Mouse (Mus musculus) left cerebral cortex, postnatal 25 days (tissue): Measurements from ENCODE around the gene Vps26a. TPM values are rescaled to one million over a fixed set of nuclear protein-coding genes. Genes with fewer than 3 reads are reported as not detected.
"Not testable (repeated sequence)": the region's sequence is repeated elsewhere in the genome, so short reads cannot be mapped to it uniquely, and the experiment has no call there.

Source experiments
- DNase-seq, 2 experiments: peaks; one replicate each; pipeline ENCODE4 v3.0.0; 2022; ENCODE audit warnings: low spot score in 2 of 2, mixed read lengths in 1 of 2
- intact Hi-C: fragments of 180-260 bp; cut with DNase I; formaldehyde crosslinking; loops from one replicate; pipeline ENCODE4 v1.15.1; 2025
- total RNA-seq, 2 experiments: library from RNA; stranded (reverse); gene quantifications; 2 replicates each; pipeline ENCODE4 v1.2.3; 2021

Vps26a gene
- total RNA-seq, 2 experiments from 2014 or later = 48.9 to 52.9 TPM

DNA sequence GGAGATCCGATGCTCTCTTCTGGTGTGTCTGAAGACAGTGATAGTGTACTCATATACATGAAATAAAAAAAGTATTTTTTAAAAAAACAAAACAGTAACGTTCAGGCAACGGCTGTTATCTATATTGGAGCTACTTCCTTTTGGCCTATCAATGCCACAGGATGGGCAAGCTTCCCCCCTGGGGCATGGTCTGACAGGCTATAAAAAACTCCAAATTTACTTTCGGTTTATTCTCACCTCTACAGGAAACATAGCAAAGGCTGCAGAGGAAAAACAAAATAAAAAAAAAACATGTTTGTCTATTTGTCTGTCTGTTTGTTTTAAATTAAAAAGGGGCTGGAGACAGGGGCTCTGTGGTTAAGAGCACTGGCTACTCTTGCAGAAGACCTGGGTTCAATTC is 16.7 kb upstream of the Vps26a start:
- intact Hi-C loops = no loop called here
- no peak for DNase-seq

DNA sequence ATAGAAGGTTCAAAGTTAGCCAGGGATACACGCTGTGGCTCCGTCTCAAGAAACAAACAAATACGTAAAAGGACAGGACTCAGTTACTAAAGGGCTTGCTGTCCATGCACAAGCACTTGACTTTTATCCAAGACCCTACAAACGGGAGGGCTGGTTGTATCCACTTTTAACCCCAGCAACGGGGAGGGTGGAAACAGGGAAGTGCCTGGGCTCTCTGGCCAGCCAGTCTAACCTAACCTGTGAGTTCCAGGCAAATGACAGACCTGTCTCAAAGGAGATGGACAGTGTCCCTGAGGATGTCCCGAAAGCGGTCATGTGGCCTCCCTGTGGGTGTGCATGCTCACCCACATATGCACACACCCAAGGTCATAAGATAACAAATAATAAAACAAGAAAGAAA is 15.3 kb upstream of the Vps26a start:
- intact Hi-C loops = no loop called here
- no peak for DNase-seq

DNA sequence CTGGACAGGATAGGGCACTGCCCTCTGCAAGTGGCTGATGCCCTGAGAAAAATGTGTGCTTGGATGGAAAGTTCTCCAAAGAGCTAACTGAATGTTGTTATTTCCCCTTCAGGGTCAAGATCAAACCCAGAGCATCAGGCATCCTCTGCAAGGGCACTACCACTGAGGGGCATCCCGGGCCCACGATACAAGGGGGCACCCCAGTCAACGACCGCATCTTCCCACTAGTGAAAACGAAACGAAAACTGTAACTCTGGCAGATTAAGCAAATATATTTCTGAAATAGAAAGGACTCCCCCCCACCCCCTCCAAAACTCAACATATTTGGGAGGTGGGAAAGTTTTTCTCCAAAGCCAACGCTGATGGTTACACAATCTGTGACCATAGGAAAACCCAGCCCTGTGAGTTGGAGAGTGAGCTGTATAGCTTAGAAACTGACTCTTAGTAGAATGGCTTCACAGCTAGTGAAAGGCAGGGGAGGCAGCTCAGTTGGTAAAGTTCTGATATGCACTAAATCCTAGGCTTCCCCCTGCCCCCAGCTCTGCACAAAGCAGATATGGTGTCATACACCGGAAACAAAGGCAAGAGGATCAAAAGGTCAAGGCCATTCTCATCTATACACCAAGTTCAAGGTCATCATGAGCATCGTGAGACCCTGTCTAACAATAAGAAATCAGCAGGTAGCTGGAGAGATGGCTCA is 14.5 kb upstream of the Vps26a start:
- no peak for DNase-seq
- intact Hi-C loops = loop anchor here (1.0 kb wide), 1 partner anchor 48 kb away; no protein-coding TSS in a partner anchor

DNA sequence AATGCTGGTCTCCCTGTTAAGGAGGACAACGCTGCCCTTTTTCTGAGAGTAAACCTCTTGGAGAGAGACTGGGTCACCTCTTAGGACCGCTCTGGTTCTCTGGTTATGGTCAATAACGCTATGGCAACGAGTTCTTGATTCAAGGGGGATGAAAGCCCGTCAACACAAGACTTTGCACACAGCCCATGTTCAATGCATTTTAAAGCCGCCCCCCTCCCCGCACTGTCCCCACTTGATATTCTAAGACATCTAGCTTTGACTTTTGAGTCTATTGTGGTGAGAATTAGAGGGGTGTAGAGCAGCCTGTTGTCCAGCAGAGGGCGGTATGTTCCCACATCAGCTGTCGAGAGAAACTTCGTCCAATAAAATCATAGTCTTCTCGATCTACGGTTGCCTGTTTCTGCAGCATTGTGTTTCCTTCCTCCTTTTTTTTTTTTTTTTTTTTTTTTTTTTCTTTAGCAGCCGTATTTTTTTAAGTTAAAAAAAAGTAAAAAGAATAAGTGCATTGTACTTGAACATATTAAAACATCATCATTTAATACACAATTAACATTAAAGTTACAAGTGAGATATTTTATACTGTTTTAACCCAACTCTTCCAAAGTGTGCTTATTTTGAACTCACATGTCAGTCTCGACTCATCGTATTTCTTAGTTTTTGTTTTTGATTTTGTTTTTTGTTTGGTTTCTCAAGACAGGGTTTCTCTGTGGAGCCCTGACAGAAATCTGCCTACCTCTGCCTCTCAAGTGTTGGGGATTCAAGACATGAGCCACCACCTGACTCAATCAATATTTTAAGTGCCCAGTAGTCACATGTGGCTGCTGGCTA is 13.7 kb upstream of the Vps26a start:
- intact Hi-C loops = loop anchor here (1.0 kb wide), 1 partner anchor 49 kb away; no protein-coding TSS in a partner anchor
- peak; percentile 52 to 68 for DNase-seq

DNA sequence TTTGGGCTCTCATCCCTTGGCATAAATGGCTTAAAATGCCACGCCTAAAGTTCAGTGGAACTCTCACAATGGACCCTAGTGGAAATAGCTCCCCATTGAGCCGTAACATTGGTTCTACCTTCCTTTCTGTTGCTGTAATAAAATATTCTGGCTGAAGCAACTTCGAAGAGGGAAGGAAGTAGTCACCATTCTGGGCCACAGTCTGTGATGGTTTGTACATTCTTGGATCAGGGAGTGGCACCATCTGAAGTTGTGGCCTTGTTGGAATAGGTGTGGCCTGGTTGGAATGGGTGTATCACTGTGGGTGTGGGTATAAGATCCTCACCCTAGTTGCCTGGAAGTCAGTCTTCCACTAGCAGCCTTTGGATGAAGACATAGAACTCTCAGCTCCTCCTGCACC is 5.1 kb upstream of the Vps26a start:
- intact Hi-C loops, DNase-seq: not testable (repeated sequence)

DNA sequence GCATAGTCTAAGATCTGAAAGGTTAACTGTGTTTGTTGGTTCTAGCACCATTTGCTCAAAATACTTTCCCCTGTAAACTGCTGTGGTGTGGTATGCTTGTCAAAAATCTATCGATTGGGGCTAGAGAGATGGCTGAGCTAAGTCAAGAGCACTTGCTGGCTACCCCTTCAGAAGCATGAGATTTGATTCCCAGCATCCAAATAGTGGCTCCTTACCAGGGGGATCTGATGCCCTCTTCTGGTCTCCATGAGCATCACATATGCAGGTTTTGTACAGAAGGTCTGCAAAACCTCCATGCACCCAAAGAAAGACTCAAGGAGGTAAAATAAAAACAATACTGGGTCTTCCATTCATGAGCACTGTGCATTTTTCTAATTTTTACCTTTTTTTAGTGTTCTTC is 1.7 kb upstream of the Vps26a start:
- DNase-seq = peak; percentile 32 to 65
- intact Hi-C loops = loop anchor here (5.0 kb wide), 1 partner anchor 164 kb away; the partner anchor contains the start of gene Ddx50

DNA sequence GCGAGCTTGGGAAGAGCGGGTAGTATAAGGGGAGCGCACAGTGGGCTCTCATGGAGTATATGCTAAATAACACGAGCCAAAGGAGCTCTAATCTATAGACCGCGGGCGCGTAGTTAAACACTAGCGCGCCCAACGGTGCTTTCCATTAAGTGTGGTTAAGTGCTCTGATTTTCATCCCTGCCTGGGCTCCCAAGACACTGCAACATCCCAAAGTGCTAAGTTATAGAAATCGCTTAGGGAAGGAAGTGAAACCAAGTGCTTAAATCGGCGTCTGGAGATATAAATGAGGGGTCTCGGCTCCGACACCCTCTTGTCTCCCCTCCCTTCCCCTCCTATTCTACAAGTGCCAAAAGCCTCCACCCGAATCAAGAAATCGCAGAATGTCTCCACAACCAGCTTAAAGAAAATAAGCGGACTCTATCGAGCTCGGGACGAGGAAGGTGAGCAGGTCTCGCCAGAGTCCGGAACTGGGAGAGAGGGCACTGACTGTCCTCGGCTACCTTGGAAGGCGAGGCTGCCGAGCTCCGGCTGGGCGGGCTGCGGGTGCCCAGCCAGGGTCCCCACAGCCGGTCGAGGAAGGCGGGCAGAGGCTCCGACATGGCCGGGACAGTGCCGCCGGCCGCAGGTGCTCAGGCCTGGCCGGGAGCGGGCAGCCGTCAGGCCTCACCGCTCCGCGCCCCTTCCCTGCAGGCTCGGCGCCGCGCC is 575 bp downstream of the Vps26a start:
- intact Hi-C loops = loop anchor here (2.0 to 5.0 kb wide), 2 partner anchors 35 to 166 kb away; partner anchors contain the start of gene Ddx50
- peak in 1 of 2 experiments; percentile 18 for DNase-seq

DNA sequence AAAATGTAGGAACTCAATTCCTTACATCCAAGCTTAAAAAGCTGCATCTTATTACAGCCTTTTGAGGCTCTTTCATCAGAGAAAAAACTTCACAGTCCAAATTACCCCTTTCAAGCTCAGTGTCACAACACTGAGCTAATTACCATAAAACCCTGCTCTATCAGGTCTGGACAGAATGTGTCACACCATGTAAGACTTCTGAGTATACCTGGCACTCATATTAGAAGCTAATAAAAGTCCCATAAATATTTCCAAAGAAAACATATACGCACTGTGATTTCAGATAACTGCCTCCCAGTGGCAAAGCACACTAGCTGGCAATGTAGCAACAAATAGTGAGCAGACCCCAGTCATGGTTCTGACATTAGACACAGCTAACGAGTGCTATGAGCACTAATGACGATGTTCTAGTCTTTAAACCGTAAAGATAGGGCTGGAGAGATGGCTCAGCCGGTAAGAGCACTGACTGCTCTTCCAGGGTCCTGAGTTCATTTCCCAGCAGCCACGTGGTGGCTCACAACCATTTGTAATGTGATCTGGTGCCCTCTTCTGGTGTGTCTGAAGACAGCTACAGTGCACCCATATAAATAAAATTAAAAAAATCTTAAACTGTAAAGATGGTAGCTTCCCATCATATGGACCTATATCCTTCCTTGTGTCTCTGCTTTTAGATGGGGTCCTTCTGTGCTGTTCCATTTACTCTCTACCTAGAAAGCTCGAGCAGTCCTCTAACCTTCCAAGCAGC is 5.3 kb downstream of the Vps26a start:
- intact Hi-C loops = no loop called here
- no peak for DNase-seq

DNA sequence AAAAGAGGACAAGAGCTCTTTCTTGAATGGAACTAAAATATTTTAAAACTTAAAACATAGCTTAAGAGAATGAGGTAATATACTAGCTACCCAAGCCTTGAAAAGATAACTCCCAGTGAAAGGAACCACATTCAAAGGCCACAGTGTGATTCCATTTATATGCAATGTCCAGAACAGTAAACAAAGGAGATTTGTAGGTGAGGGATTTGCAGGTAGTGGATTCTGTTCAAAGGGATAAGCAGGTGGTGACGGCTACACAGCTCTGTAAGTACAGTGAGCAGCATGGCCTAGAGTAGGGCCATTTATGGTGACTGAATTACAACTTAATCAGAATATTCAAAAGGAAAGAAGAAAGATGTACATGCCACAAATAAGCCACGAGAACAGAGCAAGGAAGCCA is 9.6 kb downstream of the Vps26a start:
- intact Hi-C loops = no loop called here
- no peak for DNase-seq

DNA sequence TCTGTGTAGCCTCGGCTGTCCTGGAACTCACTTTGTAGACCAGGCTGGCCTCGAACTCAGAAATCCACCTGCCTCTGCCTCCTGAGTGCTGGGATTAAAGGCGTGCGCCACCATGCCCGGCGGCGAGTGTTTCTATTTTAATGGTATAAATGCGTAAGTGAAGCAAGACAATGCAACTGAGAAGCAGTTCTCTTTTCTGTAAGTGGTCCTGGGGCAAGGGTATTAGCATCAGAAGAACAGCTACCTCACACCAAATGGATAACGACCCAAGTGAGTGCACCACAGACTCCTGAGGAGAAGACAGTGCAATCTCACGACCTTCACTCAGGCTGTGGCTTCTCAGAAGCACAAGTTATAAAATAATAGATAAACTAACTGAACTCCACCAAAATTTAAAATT is 11.7 kb downstream of the Vps26a start:
- intact Hi-C loops = no loop called here
- no peak for DNase-seq

DNA sequence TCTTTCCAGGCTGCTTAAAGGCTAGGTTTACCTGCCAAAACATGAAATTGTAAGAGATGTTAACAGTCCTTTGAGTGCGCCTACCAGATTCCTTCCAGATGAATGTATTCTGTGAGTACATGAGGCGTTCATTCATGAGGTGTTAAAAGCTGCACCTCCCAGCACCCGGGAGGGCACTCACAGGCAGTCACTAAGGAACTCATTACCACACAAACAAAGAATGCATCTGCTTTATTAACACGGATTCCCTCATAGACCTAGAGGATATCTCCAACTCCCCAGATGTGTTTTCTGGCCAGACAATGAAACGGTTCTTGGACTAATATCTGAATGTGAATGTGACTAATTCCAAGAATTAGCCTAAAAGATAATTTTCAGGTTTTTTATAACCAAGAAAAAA is 15.5 kb downstream of the Vps26a start:
- intact Hi-C loops = no loop called here
- DNase-seq = no peak

DNA sequence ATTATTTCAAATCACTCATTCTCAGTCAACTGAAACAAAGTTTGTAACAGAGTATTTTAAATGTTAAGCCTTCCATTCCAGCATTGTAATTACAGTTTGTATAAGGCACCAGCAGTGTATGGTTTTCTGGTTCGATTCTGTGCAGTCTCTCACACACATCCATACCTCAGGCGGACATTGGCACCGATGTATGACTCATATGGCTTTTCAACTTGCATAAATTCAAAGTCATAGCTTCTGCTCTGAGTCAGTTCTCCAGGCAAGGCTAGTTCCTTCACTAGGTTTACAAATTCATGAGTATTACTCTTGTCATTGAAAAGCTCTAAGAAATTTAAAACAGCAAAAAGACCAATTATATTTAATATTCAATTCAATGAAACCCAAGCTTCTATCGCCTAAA is 16.9 kb downstream of the Vps26a start:
- intact Hi-C loops = no loop called here

DNA sequence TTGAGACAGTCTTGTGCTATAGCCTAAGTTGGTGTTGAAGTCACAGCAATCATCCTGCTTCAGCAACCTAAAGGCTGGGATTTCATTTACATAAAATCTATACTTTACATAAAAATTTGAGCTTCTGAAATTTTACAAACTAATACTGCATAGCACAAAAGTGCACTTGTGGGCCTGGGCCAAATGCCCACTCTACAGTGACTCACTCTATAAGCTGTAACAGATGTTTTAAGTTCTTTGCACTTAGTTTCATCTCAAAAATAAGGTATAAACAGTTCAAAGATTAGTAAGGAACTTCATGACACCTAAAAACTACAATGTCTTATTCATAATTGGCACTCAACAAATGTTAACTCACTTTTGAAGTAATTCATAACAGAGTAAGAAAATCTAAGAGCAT is 25.3 kb downstream of the Vps26a start:
- no peak for DNase-seq
- intact Hi-C loops = no loop called here

More for the DNA sequence above, 16.9 kb downstream of the Vps26a start:
- DNase-seq = no peak

DNA sequence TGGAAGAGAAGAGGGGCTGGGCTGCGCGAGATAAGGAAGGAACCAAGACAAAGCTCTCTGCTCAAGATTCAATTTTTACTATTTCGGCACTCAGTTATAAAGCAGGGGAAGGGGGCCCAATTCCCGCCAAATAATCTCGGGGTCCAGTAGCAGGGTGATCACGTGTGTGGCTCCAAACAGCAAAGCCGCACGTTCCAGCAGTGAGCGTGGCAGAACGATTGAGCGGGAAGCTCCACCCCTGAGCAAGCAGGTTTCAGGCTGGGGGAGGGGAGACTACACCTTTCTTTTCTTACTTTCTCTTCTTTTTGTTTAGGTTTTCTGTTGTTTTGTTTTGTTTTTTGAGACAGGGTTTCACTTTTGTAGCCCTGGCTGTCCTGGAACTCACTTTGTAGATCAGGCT is 34.6 kb downstream of the Vps26a start:
- intact Hi-C loops, DNase-seq: not testable (repeated sequence)

DNA sequence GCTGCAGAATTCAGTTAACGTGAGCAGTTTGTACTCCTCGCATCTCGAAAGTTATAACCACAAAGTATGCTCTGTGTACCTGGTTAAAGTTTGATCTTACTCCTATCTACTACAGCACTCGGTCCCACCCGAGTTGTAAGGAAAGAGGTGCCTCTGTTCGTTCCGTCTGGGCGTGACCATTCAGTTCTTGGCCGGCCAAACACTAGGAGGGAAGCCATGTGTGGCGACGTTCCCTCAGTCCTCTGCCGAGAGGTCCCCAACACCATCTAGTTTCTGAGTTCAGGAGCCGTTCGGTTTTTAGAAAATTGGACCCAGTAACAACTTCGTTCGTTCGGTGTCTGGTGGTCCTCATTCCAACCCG is 36.3 kb downstream of the Vps26a start:
- DNase-seq = no peak
- intact Hi-C loops = loop anchor here (2.0 kb wide), 1 partner anchor 37 kb away; the partner anchor contains the start of gene Vps26a

DNA sequence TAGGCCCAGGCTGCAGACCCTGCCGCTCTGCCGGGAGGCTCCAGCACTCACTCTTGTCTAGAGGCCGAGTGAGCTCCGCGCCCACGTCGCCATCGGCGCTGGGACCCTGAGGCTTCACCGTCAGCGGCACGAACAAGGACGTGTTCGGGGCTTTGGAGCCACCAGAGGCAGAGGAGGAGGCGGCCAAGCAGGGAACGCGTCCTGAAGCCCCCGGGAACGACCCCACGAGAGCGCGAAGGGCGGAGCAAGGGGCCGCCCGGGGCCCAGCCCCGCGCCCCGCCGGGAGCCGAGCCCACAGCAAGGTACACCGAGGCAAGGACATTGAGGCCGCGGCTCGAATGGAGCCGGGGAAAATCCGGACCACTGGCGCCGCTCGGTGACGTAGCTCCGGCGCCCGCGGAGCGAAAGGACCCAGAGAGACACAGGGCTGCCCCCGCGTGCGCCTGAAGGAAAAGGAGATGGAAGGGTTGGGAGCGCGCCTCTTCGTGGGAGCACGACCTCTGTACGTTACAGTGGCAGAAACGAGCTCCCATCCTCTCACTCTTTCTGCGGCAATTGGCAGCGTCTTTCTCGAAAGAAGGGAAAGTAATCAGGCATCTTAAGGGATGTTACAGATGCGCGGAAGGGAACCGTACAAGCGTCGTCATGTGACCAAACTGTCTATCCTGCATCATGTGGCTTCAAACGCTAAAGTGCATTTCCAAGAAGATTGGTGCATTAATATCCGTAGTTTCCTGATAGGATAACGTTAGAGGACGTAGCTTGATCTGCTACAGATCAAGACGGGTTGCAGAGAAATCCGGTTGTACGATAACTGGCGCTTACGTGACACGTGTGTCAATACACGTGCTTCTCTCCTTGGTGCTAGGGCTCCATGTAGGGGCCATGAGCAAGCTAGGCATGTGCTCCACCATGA is 37.0 kb downstream of the Vps26a start, which contains the start of the genes 4930507D05Rik and Supv3l1:
TSS of gene 4930507D05Rik (plus strand) at position 126 of the 916 bp plus-strand sequence.
TSS of gene Supv3l1 (minus strand) at position 375 of the 916 bp plus-strand sequence.
- intact Hi-C loops = loop anchor here (1.0 to 2.0 kb wide), 2 partner anchors 37 to 109 kb away; partner anchors contain the start of gene Vps26a
- DNase-seq = peak; percentile 92 to 94

DNA sequence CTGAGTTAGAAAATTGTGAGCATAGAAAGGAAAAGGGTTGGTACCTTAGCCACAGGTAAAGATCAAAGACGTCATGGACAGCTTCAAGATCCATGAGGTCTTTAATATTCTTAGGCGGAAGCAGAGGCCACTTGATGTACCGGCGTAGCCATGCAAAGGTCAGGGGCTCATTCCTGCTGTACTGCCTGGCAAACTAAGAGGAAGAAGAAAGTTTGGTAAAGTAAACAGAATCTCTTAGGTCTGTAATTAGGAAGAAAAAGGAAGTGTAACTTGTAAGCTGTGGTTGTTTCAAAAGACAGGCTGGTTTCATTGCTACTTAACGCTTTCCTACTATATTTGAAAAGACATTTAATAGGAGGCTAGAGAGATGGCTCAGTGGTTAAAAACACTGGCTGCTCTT is 56.2 kb downstream of the Vps26a start:
- no peak for DNase-seq
- intact Hi-C loops = loop anchor here (10.0 kb wide), 1 partner anchor 354 kb away; no protein-coding TSS in a partner anchor
